Mouse (Mus musculus) olfactory bulb, adult 2 months (tissue): Measurements from ENCODE around the gene Gm10309.

ENCODE experiments used
- CTCF ChIP-seq: fragments of 200-500 bp; IDR thresholded peaks from 2 replicates; pipeline ENCODE4 v1.5.1; 2012; ENCODE audit warnings: low read depth, mild to moderate bottlenecking, low read length, moderate library complexity; ENCODE audit not compliant: insufficient read depth
- POLR2A ChIP-seq: fragments of 200-500 bp; IDR thresholded peaks from 2 replicates; pipeline ENCODE4 v1.6.1; 2012; ENCODE audit warnings: mild to moderate bottlenecking, low read depth, low read length, moderate library complexity; ENCODE audit not compliant: insufficient read depth

- TF ChIP-seq POLR2A (no peak), CTCF (no peak)
Measured at GRCm38 (mm10) chr17:86514974-86515620, 10.1 kb upstream of the Gm10309 start.
